Mouse (Mus musculus) megakaryocyte, adult 5-6 weeks (primary cell): ENCODE measurements at regions not wholly inside any gene's neighbourhood (a gene's known extent, or its start where the extent isn't known, plus 50 kb on each side); places are given as distances from the start of the nearest gene placed in this dataset.

Source experiments
- ATAC-seq: 2 replicates; pipeline ENCODE4 v1.8.0; 2016; ENCODE audit warnings: mild to moderate bottlenecking, inconsistent platforms; ENCODE audit not compliant: poor library complexity, severe bottlenecking

DNA sequence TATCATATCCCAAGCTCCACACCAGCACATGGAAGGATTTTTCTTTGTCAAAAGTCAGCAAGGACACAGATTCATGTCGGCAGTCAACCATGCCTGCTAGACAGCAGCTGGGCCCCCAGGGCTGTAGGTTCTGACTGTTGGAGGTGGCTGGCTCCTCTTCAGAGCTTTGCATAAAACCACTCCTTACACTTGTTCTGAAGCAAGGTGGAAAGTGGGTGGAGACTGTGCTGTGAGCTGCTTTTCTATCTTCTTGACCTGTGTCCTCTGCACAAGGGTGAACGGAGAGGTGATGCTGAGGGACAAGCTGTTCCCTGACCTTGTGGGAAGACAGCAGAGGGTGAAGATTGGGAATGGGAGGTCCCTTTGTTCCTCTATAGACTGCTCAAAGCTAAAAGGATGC is 185.2 kb downstream of the Cmpk2 start:
- no peak for ATAC-seq

DNA sequence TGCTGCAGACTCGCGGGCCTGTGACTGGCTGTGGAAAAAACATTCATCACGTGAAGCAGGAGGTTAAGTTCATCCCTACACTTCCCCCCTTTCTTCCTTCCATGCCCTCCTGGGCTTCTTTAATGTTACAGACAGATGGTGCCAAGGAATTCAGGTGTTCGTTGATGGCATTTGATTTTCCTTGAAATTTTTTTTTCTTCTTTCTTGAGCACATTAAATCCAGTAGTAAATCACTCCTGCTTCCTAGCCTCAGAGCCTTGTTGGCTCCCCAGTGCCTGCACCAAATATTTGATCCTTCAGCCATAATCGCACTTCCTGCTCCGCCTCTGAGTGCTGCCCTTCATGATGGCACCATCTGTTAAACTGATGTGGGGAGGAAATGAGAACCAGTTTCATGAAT is 184.8 kb downstream of the Cmpk2 start:
- ATAC-seq = no peak

DNA sequence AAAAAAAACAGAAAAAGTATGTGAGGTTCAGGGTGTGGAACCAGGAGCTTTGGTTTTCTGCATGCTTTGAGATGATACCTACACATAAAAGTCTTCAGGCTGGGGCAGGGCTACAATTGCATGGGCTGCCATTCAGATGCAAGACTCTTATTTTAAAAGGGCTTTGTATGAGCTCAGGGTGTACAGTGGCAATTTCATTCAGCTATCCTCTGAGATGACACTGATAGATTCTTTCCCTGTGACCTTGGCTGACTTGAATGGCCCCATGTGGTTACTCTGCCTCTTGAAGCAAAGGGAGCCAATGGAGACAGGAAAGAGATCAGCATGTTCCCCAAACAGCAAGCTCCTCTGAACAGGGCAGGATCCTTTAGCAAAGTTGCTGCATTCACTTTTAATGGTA is 177.1 kb downstream of the Cmpk2 start:
- no peak for ATAC-seq

DNA sequence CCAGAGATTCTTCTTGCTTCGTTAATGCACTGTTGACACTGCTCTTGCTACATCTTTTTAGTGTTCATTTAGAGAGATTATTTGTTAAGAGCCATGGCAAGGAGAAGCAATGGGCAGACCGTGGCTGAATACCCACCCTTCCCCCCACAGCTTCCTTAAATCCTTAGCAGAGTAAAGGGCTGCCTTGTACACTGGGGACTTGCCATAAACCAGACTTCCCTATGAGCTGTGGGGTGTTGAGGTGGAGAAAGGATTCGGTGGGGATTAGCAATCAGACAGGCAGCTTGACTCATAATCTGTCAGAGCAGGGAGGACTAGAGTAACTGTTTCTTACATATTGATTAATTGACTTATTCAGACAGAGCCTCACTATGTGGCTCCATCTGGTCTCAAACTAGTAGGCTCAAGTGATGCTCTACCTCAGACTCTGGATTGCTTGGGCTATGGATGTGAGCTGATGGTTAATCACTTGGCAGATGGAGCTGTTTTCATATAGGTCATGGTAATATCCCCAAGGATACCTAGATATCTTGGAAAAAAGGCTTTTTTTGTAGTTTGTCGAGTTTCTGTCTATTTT is 166.7 kb downstream of the Cmpk2 start:
- ATAC-seq = no peak

DNA sequence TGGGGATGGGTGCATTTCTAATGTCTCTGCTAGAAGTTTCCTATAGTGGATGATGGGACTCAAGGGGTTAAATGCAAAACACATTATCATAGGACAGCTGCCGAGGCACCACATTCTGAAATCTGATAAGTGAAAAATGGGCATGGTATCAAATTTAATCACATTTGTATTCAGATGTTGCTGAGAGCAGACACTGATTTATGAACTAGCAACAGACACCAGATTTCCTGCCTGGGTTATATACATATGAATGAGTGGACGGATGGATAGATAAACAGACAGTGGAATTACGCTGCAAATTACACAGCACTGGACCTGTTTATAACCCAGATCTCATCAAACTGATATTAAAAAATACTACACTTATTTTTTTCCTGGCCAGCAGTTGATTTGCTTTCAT is 166.2 kb downstream of the Cmpk2 start:
- no peak for ATAC-seq

DNA sequence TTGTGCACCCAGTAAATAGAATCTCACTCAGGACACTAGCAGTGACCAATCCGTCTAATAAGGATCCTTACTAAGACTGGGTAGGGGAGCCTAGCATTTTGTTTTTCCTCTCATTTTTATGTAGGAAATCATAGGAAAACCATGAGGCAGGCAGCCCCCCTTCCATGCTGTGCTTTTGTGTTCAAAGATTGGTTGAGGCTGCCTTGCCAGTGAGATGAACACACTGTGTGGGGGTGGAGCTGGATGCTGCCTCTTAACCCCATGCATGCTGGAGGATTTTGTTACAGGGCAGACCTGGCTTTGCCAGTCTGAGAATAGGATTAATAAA is 162.8 kb downstream of the Cmpk2 start:
- no peak for ATAC-seq

DNA sequence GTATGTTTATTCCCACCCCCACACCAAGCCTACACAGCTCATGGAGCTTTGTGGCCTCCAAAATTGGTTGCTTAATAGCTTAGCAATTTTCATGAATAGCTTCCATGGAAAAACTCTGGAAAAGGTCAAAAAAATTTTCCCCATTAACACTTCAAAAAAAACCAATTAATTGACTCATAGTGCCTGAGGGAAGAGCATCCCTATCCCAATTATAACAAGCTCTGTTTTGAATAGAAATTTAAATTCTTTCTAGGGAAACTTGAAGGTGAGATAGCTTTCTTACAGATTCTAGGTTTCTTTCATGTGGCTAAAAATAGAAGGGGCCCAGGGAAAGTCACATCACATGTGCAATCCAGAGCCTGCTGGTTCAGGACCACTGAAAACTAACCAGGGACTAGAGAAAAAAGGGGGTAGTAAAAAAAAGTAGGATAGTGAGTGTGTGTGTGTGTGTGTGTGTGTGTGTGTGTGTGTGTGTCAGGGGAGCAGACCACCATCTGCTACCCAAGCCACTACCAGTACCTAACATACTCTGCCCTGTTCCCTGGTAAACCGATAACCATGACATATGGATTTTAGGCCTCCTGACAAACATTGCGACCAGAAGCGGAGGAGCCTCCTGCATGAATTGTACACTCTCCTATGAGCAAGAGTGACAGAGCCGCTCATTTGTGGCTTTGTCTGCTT is 162.2 kb downstream of the Cmpk2 start:
- ATAC-seq = no peak

DNA sequence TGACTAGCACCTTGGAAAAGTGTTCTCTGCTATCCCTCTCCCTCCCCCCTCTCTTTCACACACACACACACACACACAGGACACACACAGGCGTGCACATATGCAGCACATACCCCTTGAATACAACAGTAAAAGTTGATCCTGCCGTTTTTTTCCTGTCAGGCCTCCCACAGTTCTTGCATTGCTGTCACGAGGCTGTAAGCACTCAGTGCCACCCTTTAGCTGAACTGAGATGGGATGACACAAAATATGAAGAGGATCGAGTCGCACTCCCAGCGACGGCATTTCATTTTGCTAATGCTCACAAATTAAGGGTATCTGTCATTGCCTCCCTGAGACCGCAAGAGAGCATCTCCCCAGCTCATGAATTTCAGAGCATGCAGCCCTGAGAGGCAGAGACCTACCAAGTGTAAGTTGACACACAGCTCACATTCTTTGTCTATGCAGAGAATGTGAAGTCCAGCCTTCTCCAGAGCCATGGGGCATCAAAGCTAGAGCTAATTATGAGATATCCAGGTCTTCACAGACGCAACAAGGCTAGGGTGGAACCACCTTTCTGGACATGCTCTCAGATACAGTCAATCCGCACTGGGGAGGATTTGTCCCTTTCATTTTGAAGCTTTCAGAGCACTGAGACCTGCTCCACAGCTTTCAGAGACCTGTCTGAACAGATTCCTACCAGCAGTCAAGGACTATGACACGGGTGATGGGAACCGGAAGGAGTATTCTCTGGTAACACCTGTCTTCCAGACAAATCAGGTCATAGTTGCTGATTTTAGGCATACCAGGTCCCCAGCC is 152.3 kb downstream of the Cmpk2 start:
- no peak for ATAC-seq

DNA sequence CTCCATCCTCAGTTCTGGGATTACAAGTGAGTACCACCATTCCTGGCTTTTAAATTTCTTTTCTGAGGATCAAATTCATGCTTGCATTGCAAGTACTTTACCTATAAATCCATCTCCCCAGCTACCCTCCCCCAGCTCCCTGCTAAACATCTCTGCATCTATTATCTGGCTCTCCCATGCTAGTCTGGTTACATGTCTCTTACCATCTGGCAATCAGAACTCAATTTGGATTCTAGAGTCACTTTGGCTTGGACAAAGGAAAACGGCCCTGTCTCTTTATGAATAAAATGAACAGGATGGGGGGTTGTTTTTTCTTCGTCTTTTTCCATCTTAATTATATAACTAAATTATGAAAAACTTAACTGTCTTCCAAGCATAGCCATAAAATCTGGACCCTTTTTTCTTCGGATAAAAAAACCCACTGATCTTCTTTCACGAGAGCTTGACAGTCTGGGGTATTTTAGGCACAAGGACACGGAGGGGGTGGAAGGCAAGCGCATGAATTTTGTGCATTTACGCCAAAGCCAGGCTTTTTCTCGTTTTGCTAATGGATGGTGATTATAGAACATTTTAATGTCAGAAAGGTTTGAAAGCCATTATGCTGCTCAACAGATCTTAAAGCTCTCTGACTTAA is 151.6 kb downstream of the Cmpk2 start:
- no peak for ATAC-seq

DNA sequence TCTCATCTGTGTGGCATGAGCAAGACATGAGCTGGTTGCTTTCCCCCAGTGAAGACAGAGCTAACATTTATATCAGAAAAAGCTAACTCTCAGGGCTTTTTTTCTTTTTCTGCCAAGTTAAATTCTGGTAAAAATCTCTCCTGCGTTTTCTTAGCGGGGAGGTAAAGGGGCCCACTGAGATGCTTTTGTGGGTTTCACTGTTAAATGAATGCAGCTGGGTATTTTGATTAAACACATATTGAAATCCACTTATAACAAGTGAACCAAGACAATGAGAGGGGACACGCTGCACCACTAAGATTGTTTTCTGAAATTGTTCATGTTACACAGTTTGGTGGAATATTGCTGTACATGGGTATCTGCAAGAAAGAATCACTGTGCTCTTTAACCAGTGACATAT is 149.0 kb downstream of the Cmpk2 start:
- no peak for ATAC-seq

DNA sequence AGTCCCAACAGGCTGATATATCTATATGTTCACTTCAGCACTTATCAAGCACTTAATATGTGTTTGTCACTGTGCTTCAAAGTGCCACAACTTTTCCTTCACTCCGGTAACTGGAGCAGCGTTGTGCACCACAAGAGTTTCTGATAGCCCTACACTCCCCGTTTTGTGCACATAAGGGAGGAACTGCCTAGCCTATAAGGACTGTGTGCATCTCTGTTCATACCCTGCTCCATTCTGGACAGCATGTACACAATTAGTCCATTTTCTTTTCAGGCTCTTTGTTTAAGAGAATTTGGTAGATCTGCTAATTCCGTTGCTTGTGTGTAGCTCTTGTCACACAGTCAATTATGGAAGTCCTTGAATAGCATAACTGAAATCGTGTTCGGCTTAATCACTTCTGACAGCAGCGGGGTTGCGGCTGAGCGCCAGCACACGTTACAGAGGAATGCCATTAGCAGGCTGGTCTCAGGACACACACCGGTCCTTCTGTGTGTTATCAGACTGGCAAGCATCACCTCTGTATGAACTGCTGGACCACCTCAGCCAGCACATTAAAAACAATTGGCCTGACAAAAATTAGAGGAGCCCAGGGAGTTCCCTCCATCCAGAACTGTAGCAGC is 144.2 kb downstream of the Cmpk2 start:
- no peak for ATAC-seq

DNA sequence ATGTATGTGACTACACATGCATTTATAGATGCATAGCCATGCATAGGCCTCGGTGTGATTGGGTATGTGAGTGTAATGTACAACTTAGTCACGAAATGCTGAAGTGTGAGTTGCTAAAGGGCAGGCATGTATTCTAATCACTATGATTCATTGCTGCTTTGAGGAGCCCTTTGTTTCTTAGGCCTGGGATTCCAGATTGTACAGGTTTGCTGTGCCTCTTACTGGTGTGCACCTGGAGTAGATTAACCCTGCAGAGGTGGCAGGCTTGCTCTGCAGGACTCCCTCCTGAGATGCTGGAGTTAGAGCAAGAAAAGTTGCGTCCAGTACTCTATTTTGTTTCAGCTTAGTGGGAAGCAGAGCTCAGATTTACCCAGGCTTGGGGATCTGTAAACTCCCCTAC is 141.1 kb downstream of the Cmpk2 start:
- no peak for ATAC-seq

DNA sequence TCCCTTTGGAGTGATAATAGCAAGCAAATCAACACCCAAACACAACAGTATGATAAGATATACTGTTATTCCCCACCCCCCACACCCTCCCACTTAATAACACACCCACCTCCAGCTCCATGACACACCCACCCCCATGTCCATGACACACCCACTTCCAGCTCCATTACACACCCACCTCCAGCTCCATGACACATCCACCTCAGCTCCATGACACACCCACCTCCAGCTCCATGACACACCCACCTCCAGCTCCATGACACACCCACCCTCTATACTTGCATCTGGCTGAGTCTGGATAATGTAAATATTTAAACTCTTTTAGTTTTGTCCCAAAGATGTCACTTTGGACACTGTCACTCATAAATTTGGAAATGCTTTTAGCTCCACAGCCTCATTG is 129.5 kb downstream of the Cmpk2 start:
- ATAC-seq = no peak

DNA sequence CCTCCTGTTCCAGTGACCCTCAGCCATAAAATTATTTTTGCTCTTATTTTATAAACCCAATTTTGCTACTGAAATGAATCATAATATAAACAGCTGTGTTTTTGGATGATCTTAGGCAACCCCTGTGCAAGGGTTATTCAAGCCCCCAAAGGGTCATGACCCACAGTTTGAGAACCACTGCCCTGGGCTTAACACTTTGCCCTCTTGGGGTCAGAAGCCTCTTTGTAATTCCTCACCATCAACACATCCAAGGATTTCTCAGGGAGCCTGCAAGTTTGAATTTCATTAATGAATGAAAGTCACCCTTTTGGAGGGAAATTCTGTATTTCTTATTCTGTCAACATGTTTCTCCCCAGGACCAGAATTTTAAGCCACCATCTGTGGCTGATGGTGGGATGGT is 123.1 kb downstream of the Cmpk2 start:
- no peak for ATAC-seq

DNA sequence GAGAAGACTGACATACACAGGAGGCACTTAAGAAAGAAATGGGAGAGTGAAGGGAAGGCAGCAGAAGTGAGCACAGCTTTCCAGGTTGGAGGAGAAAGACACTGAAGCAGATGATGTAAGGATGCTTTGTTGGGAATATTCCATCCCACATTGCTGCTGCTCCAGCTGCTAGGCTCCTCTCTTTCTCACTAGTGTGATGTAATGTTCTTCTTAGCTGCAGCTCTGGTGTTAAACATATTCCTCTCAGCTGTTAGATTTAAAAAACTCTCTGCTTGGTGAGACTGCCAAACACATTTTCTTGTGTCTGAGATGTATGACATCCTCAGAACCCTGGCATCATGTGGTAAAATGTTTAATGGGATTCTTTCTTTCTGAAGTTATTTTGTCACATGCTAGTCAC is 120.1 kb downstream of the Cmpk2 start:
- no peak for ATAC-seq

DNA sequence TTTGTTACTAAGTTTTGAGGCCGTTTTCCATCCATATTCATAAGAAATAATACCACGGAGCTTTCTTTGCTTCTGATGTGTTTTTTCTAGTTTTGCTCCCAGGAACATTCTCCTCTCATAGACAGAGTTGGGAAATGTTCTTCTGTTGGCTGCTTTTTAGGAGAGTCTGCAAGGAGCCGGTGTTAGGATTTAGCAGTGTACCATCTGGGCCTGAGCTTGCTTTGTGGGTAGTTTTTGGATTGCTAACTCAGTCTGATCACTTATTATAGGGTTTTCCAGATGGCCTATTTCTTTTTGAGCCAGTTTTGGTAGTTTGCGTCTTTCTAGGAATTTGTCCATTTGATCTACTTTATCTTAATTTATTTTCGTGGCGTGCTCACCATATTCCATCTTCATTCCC is 108.4 kb downstream of the Cmpk2 start:
- ATAC-seq = no peak

DNA sequence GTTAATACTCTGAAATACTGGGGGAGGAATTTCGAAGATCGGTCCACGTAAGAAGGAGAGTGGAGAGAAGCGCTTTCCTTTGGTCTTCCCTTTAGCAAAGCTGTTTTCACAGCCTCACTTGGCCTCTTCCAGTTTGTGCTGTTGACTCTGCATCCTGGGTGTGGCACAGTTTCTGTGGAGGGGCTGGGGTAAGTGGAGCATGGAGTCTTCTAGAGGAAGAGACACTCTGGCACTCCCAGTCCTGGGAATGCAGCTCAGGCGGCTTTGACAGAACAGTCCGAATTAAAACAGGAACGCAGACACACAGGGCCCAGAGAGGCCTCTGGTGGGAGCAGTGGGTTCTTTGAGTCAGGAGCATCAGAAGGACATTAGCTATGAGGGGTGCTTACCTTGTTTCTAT is 102.6 kb downstream of the Cmpk2 start:
- ATAC-seq = no peak

DNA sequence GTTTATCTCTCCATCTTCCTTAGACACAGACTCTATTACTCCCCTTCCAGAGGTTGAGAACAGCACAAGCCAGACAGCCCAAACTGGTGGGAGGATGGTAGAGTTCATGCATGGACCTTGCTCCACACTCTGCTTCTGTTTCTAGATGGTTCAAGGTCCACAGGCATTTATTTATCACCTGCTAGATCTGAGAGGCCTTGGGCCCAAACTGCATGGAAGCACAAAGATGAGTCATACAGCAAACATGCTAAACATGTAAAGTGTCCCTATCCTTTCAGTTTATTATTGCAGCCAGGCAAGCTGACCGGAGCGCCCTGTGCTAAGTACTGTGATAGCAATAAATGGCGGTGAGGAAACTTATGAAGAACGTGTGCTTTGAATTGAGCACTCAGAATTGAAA is 98.4 kb downstream of the Cmpk2 start:
- no peak for ATAC-seq

DNA sequence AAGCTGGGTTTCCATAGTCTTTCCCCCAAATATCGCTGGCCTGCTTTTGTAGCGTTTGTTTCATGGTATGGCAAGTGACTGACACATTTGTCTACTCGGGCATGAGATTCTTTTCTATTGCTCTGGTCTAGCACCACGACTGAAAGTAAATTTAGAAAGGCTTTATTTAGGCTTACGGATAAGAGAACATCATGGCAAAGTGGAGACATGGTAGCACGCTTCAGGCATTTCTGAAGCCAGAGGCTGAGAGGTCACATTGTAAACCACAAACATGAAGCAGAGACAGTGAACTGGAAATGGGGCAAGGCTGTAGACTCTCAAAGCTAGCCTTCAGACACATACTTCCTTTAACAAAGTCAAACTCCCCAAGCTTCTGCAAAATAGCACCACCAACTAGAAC is 93.9 kb downstream of the Cmpk2 start:
- no peak for ATAC-seq

DNA sequence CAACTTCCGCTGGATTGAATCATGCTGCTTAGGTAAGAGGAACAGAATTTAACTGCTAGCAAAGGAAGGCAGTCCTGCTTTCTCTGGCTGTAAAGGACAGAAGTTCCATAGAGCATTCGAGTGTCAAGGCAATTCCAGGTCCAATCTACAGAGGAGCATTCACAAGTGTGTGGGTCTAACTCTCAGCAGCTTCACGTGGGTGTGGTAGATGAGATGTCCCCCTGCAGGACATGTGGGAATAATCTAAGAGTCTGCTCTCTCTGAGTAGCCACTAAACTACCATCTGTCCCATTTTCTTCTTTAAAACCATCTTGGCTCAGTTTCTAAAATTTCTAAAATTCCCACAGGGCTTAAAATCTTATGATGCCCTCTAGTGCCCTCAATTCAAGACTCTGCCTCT is 90.6 kb downstream of the Cmpk2 start:
- ATAC-seq = no peak

DNA sequence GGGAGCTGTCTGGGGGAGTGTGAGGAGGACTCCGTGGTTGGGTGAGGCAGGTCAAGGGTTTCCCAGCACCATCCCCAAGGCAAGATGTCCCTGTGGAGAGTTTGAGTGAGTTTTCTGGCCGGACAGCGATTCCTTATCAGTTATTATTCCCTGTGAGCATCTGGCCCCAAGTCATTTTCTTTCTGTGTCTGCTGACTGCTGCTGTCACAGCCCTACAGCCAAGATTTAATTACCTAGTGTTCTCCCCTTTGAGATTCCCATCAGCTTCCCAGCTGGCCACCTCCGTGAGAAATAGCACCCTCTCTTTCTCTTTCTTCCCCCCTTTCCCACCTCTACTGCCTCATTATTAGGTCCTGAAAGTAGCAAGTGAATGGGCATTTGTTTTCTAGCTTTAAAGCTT is 88.4 kb downstream of the Cmpk2 start:
- ATAC-seq = no peak
